Mouse (Mus musculus) MEL (cell line): ENCODE data around the gene Pitpnc1. TPM values are rescaled to one million over a fixed set of nuclear protein-coding genes. Genes with fewer than 3 reads are reported as not detected.

ENCODE experiments used
- DNase-seq: peaks from one replicate; pipeline ENCODE4 v3.0.0; 2011; ENCODE audit warnings: low read depth, low spot score
- H3K27ac ChIP-seq: 2 replicates; pipeline ENCODE4 v1.5.1; 2012; ENCODE audit warnings: low read depth, mild to moderate bottlenecking, control low read depth, low read length, moderate library complexity; ENCODE audit not compliant: control insufficient read depth
- H3K27me3 ChIP-seq, 2 experiments: fragments of 150-350 bp in 1 of 2; sonication (generic) in 1 of 2; 2 replicates each; pipeline ENCODE4 v1.6.1; 2012; ENCODE audit warnings: low read length in 2 of 2, mild to moderate bottlenecking in 2 of 2, improper control_type of control experiment in 1 of 2, moderate library complexity in 1 of 2; ENCODE audit not compliant: insufficient read depth in 2 of 2, control insufficient read depth in 1 of 2
- H3K36me3 ChIP-seq, 2 experiments: 2 replicates each; pipeline ENCODE4 v1.6.1; 2012 to 2014; ENCODE audit warnings: low read length in 2 of 2, improper control_type of control experiment in 1 of 2, inconsistent platforms in 1 of 2, mild to moderate bottlenecking in 1 of 2; ENCODE audit not compliant: insufficient read depth in 2 of 2, control insufficient read depth in 1 of 2
- H3K4me1 ChIP-seq, 2 experiments: fragments of 150-350 bp in 1 of 2; sonication (generic) in 1 of 2; 2 replicates each; pipeline ENCODE4 v1.6.1; 2012; ENCODE audit warnings: low read length in 2 of 2, improper control_type of control experiment in 1 of 2, mild to moderate bottlenecking in 1 of 2; ENCODE audit not compliant: insufficient read depth in 2 of 2, control insufficient read depth in 1 of 2
- H3K4me3 ChIP-seq, 2 experiments: fragments of 150-350 bp in 1 of 2; sonication (generic) in 1 of 2; 2 replicates each; pipeline ENCODE4 v1.5.1; 2012; ENCODE audit warnings: low read depth in 2 of 2, low read length in 2 of 2, mild to moderate bottlenecking in 2 of 2, moderate library complexity in 2 of 2, control low read depth in 1 of 2, improper control_type of control experiment in 1 of 2; ENCODE audit not compliant: control insufficient read depth in 1 of 2, insufficient read depth in 1 of 2
- H3K79me2 ChIP-seq: 2 replicates; pipeline ENCODE4 v1.6.1; 2012; ENCODE audit warnings: mild to moderate bottlenecking, low read length, moderate library complexity; ENCODE audit not compliant: control insufficient read depth, poor library complexity, insufficient read depth
- H3K9ac ChIP-seq: 2 replicates; pipeline ENCODE4 v1.6.1; 2012; ENCODE audit warnings: low read depth, mild to moderate bottlenecking, control low read depth, low read length, moderate library complexity; ENCODE audit not compliant: control insufficient read depth, poor library complexity, severe bottlenecking
- H3K9me3 ChIP-seq: fragments of 150-350 bp; sonication (generic); replicated peaks from 2 replicates; pipeline ENCODE4 v1.6.1; 2012; ENCODE audit warnings: mild to moderate bottlenecking, low read length, improper control_type of control experiment, moderate library complexity; ENCODE audit not compliant: insufficient read depth
- CTCF ChIP-seq, 3 experiments: IDR thresholded peaks in 2 of 3; conservative IDR thresholded peaks in 1 of 3; 2 replicates each; pipeline ENCODE4 v1.5.1; 2011 to 2012; ENCODE audit warnings: low read length in 3 of 3, low read depth in 2 of 3, mild to moderate bottlenecking in 2 of 3, improper control_type of control experiment in 1 of 3, inconsistent platforms in 1 of 3, mixed read lengths in 1 of 3, moderate library complexity in 1 of 3; ENCODE audit not compliant: control insufficient read depth in 1 of 3, insufficient read depth in 1 of 3, poor library complexity in 1 of 3, severe bottlenecking in 1 of 3
- GABPA ChIP-seq: IDR thresholded peaks from 2 replicates; pipeline ENCODE4 v1.6.1; 2012; ENCODE audit warnings: low read depth, mild to moderate bottlenecking, inconsistent platforms, low read length, improper control_type of control experiment, moderate library complexity
- GATA1 ChIP-seq: IDR thresholded peaks from 2 replicates; pipeline ENCODE4 v1.6.1; 2011; ENCODE audit warnings: low read depth, low read length, improper control_type of control experiment
- KAT2A ChIP-seq: conservative IDR thresholded peaks from 2 replicates; pipeline ENCODE4 v1.6.1; 2012; ENCODE audit warnings: low read depth, low read length, improper control_type of control experiment, inconsistent platforms
- MXI1 ChIP-seq: IDR thresholded peaks from 2 replicates; pipeline ENCODE4 v1.6.1; 2011; ENCODE audit warnings: mild to moderate bottlenecking, low read depth, low read length, improper control_type of control experiment
- RAD21 ChIP-seq: IDR thresholded peaks from 2 replicates; pipeline ENCODE4 v1.6.1; 2011; ENCODE audit warnings: mild to moderate bottlenecking, low read depth, low read length, improper control_type of control experiment
- SIN3A ChIP-seq: IDR thresholded peaks from 2 replicates; pipeline ENCODE4 v1.6.1; 2012; ENCODE audit warnings: low read length, improper control_type of control experiment, inconsistent platforms
- SMC3 ChIP-seq: IDR thresholded peaks from 2 replicates; pipeline ENCODE4 v1.6.1; 2011; ENCODE audit warnings: low read depth, low read length, improper control_type of control experiment
- TAL1 ChIP-seq: IDR thresholded peaks from 2 replicates; pipeline ENCODE4 v1.6.1; 2012; ENCODE audit warnings: mild to moderate bottlenecking, inconsistent platforms, low read length, moderate library complexity, mixed read lengths
- TBP ChIP-seq: IDR thresholded peaks from 2 replicates; pipeline ENCODE4 v1.8.0; 2011; ENCODE audit warnings: low read depth, low read length, improper control_type of control experiment
- TCF12 ChIP-seq: IDR thresholded peaks from 2 replicates; pipeline ENCODE4 v1.6.1; 2014; ENCODE audit warnings: low read depth, mild to moderate bottlenecking, inconsistent platforms, low read length, improper control_type of control experiment, moderate library complexity
- UBTF ChIP-seq: IDR thresholded peaks from 2 replicates; pipeline ENCODE4 v1.6.1; 2012; ENCODE audit warnings: low read depth, mild to moderate bottlenecking, inconsistent platforms, low read length, improper control_type of control experiment, moderate library complexity, borderline replicate concordance; ENCODE audit not compliant: insufficient read depth
- USF1 ChIP-seq: IDR thresholded peaks from 2 replicates; pipeline ENCODE4 v1.6.1; 2014; ENCODE audit warnings: low read depth, mild to moderate bottlenecking, inconsistent platforms, low read length, improper control_type of control experiment, moderate library complexity
- ZC3H11A ChIP-seq: IDR thresholded peaks from 2 replicates; pipeline ENCODE4 v1.6.1; 2012; ENCODE audit warnings: low read depth, mild to moderate bottlenecking, inconsistent platforms, low read length, improper control_type of control experiment
- ZKSCAN1 ChIP-seq: IDR thresholded peaks from 2 replicates; pipeline ENCODE4 v1.6.1; 2012; ENCODE audit warnings: low read depth, mild to moderate bottlenecking, inconsistent platforms, low read length, improper control_type of control experiment, moderate library complexity
- ZNF384 ChIP-seq: IDR thresholded peaks from 2 replicates; pipeline ENCODE4 v1.6.1; 2012; ENCODE audit warnings: low read depth, mild to moderate bottlenecking, inconsistent platforms, low read length, improper control_type of control experiment
- polyA plus RNA-seq, 2 experiments: library from polyadenylated mRNA; stranded (reverse) in 1 of 2; unstranded in 1 of 2; fragments of >175 nt in 1 of 2; fragments of >200 nt in 1 of 2; gene quantifications; 2 replicates each; pipeline versions ENCODE4 v1.2.1 to v1.2.4; 2012; ENCODE audit warnings: low replicate concordance in 2 of 2, low read depth in 1 of 2; ENCODE audit not compliant: insufficient read length in 2 of 2, insufficient read depth in 1 of 2, missing spikeins in 1 of 2
- total RNA-seq: library from RNA; depleted of rRNA; stranded (reverse); fragments of 300-350 nt; gene quantifications from 2 replicates; pipeline ENCODE4 v1.2.3, GENCODE M21; 2012

The Pitpnc1 gene
- total and polyA plus RNA-seq, 3 experiments: 19.3 to 25.3 TPM; not detected in 1

GRCm38 (mm10) chr11:107215111-107215510 lies 255.4 kb downstream of the Pitpnc1 start:
- no peaks in the 10 kb centered on the region for H3K9me3 ChIP-seq
- no peaks in the 10 kb centered on the region for H3K27me3 ChIP-seq
- H3K27ac ChIP-seq: no peak overlapping the region
- no peak for DNase-seq
- H3K36me3 ChIP-seq: peaks cover 0 to 4% of the 10 kb centered on the region in 2 experiments; a peak in 2 of 4 replicates
- 0 out of 2 replicates have a peak, but pooled peaks have one; percentile 4 for TF ChIP-seq USF1
- no peak for TF ChIP-seq SIN3A
- no peaks in the 10 kb centered on the region for H3K4me1 ChIP-seq
- no peak overlapping the region for H3K4me3 ChIP-seq
- no peak overlapping the region for H3K9ac ChIP-seq
- no peaks in the 10 kb centered on the region for H3K79me2 ChIP-seq

- TF ChIP-seq TCF12: no peak
- TF ChIP-seq UBTF: no peak
- TF ChIP-seq ZNF384: peak; percentile 100
- TF ChIP-seq TAL1: no peak
- TF ChIP-seq SMC3: peak; percentile 87
- TF ChIP-seq MXI1: 0 out of 2 replicates have a peak, but pooled peaks have one; percentile 9
- TF ChIP-seq CTCF (IDR thresholded peaks at IDR 0.05 in 2 of 3, conservative IDR thresholded peaks at IDR 0.05 in 1 of 3; ENCODE audit: control insufficient read depth in 1 of 3, insufficient read depth in 1 of 3, low read depth in 2 of 3, low read length in 3 of 3, poor library complexity in 1 of 3, severe bottlenecking in 1 of 3): peak; percentile 28 to 82 (median 44); a peak in 5 of 6 replicates
- peak; percentile 50 for TF ChIP-seq GATA1
- no peak for TF ChIP-seq GABPA
- peak; percentile 52; the same call in 1 of the 2 replicates for TF ChIP-seq TBP
- TF ChIP-seq ZC3H11A: peak; percentile 79
- TF ChIP-seq RAD21: peak; percentile 91
- TF ChIP-seq KAT2A: no peak
- peak; percentile 99 for TF ChIP-seq ZKSCAN1
- TF ChIP-seq SIN3A: peak; percentile 83
- Histone ChIP-seq H3K4me1 (no peaks in the 10 kb centered on the region), H3K4me3 (no peak overlapping the region), H3K27me3 (no peaks in the 10 kb centered on the region), H3K9ac (no peak overlapping the region), H3K36me3 (peaks cover 0 to 2% of the 10 kb centered on the region in 2 experiments; a peak in 1 of 4 replicates), H3K27ac (no peak overlapping the region), H3K79me2 (no peaks in the 10 kb centered on the region), H3K9me3 (no peaks in the 10 kb centered on the region)
- DNase-seq: peak; percentile 87
Observed at GRCm38 (mm10) chr11:107213745-107214144, 256.8 kb downstream of the Pitpnc1 start.
